Mouse (Mus musculus) G1E (cell line): ENCODE measurements around the gene Rbx1. TPM values are rescaled to one million over a fixed set of nuclear protein-coding genes. Genes with fewer than 3 reads are reported as not detected.
"Not testable (repeated sequence)": the region's sequence is repeated elsewhere in the genome, so short reads cannot be mapped to it uniquely, and the experiment has no call there.

ENCODE experiments used
- ATAC-seq: 2 replicates; pipeline ENCODE4 v1.8.0; 2016; ENCODE audit warnings: mild to moderate bottlenecking; ENCODE audit not compliant: insufficient number of reproducible peaks, poor library complexity, low FRiP score, severe bottlenecking; ENCODE audit errors: extremely low read depth
- DNase-seq: peaks from one replicate; pipeline ENCODE4 v3.0.0; 2012; ENCODE audit warnings: low spot score
- H3K27me3 ChIP-seq: 2 replicates; pipeline ENCODE4 v1.6.1; 2012; ENCODE audit warnings: mild to moderate bottlenecking, low read length, inconsistent platforms; ENCODE audit not compliant: insufficient read depth
- H3K36me3 ChIP-seq: replicated peaks from 2 replicates; pipeline ENCODE3; 2012; ENCODE audit warnings: mild to moderate bottlenecking, inconsistent platforms
- H3K4me1 ChIP-seq: 2 replicates; pipeline ENCODE4 v1.6.1; 2012; ENCODE audit warnings: low read depth, low read length, inconsistent platforms, mixed read lengths; ENCODE audit not compliant: insufficient read depth
- H3K4me3 ChIP-seq: 2 replicates; pipeline ENCODE4 v1.5.1; 2012; ENCODE audit warnings: low read depth, mild to moderate bottlenecking, inconsistent platforms, low read length, moderate library complexity, mixed read lengths
- H3K9me3 ChIP-seq: replicated peaks from 2 replicates; pipeline ENCODE4 v1.6.1; 2012; ENCODE audit warnings: inconsistent platforms
- CTCF ChIP-seq: IDR thresholded peaks from 2 replicates; pipeline ENCODE4 v1.5.1; 2012; ENCODE audit warnings: low read depth, low read length, inconsistent platforms, mixed read lengths
- GATA1 ChIP-seq: IDR thresholded peaks from 2 replicates; pipeline ENCODE4 v1.6.1; 2012; ENCODE audit warnings: borderline replicate concordance, low read length, inconsistent platforms, mixed read lengths
- GATA2 ChIP-seq: IDR thresholded peaks from 2 replicates; pipeline ENCODE4 v1.6.1; 2012; ENCODE audit warnings: low read depth, low read length, inconsistent platforms, borderline replicate concordance
- POLR2AphosphoS5 ChIP-seq: IDR thresholded peaks from 2 replicates; pipeline ENCODE4 v1.6.1; 2012; ENCODE audit warnings: low read depth, low read length, inconsistent platforms; ENCODE audit not compliant: insufficient replicate concordance
- TAL1 ChIP-seq: conservative IDR thresholded peaks from 2 replicates; pipeline ENCODE4 v1.6.1; 2012; ENCODE audit warnings: low read depth, low read length, inconsistent platforms, mixed read lengths
- polyA plus RNA-seq: library from polyadenylated mRNA; stranded (reverse); fragments of >175 nt; gene quantifications from 2 replicates; pipeline ENCODE4 v1.2.3, GENCODE M21; 2012
- total RNA-seq, 2 experiments: library from RNA; stranded (forward) in 1 of 2; stranded (reverse) in 1 of 2; fragments of 200-1000 nt in 1 of 2; fragments of >200 nt in 1 of 2; fragmentation: Nextera tagmentation in 1 of 2; gene quantifications; 2 replicates each; pipeline ENCODE4 v1.2.3; 2014 to 2017

Gene Rbx1
- 63.2 and 73.1 TPM in 2 replicates for total RNA-seq (2014; fragmentation: Nextera tagmentation)
- 358 and 361 TPM in 2 replicates for total RNA-seq (2017)
- polyA plus RNA-seq: 23.6 and 76.8 TPM in 2 replicates

DNA sequence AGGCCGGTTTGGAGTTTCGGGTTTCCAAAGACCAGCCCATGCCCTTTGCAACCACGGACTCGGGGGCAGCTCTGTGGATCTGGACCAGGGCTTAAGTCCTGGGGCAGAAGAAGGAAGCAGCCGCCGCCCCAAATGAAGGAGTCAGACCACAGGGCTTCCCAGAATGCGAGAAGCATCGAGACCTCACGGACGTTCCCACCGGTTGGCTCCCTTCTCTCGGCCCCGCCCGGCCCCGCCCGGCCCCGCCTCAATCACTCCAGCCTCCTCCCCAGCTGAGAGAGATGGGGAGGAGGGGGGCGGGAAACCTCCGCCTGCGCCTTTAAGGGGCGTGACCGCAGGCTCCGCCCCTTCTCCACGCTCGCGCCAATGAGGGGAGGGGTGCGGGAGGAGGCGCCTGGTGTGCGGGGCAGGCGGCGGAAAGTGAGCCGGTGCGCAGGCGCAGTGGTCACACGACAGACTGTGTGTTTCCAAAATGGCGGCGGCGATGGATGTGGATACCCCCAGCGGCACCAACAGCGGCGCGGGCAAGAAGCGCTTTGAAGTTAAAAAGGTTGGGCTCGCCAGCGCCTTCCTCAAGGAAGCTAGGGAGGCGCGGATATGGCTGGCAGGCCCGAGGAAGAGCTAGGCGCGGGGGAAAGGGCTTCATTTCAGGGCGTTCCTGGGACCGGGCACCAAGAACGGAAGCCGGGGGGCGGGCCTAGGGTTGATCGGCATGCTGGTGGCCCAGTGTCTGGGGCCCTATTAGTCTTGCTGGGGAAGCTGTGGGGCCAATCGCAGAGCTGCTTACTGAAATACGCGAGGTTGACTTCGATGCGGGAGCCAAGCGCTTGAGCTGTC, at the start of gene Rbx1:
Gene Rbx1, plus strand, starts transcription at position 396 of the 837 bp plus-strand sequence.
- Histone ChIP-seq H3K9me3 (peaks cover 11% of the 10 kb centered on the region), H3K4me1 (peaks cover 24% of the 10 kb centered on the region), H3K36me3 (peaks cover 39% of the 10 kb centered on the region), H3K27me3 (no peaks in the 10 kb centered on the region), H3K4me3 (peak within 1 kb of the TSS; percentile 75)
- ATAC-seq (peak; percentile 84), DNase-seq (peak; percentile 90)
- TF ChIP-seq CTCF: no peak

DNA sequence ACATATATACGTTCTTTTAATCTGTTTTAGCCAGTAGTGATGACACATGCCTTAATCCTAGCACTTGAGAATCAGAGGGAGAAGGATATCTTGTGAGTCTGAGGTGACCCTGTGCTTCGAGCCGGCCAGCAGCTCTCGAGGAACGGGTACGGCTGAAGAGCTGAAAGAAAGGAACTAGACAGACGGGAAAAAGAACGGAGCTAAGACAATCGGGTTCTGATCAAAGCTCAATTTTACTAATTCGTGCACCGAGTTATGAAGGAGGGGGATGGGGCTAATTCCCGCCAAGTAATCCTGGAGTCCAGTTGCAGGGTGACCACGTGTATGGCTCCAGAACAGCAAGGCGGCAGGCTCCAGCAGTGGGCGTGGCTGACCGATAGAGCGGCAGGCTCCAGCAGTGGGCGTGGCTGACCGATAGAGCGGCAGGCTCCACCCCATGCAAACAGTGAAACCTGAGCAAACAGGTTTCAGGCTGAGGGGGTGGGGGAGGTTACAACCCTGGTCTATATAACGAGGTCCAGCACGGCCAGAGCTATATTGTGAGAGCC, 49.3 kb upstream of the Rbx1 start:
- not testable (repeated sequence) for H3K9me3 ChIP-seq, ATAC-seq, H3K27me3 ChIP-seq, DNase-seq
- Histone ChIP-seq H3K36me3 (peaks cover 53% of the 10 kb centered on the region), H3K4me3 (peak overlapping the region; percentile 44; the same call in 1 of the 2 replicates), H3K4me1 (peaks cover 18% of the 10 kb centered on the region)

DNA sequence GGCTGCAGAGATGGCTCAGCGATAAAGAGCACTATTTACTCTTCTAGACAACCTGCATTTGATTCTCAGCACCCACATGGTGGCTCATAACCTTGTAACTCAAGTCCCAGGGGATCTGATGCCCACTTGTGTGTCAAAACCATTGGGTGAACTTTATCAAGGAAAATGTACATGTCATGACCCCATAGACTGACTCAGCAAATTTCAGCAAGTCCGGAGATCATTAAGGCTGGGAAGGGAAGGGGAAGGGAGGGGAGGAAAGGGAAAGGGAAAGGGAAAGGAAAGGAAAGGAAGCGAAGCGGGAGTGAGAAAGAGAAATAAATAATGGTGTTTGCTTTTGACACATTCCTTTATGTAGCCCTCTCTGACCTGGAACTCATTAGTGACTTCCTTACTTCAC, 48.0 kb upstream of the Rbx1 start:
- no peaks in the 10 kb centered on the region for H3K9me3 ChIP-seq
- H3K4me3 ChIP-seq: no peak overlapping the region
- DNase-seq (no peak), ATAC-seq (no peak)
- H3K4me1 ChIP-seq: peaks cover 19% of the 10 kb centered on the region
- H3K36me3 ChIP-seq: peaks cover 53% of the 10 kb centered on the region
- no peaks in the 10 kb centered on the region for H3K27me3 ChIP-seq
- TF ChIP-seq CTCF: no peak
- no peak for TF ChIP-seq TAL1
- TF ChIP-seq POLR2AphosphoS5: no peak
- TF ChIP-seq GATA2: no peak
- no peak for TF ChIP-seq GATA1

DNA sequence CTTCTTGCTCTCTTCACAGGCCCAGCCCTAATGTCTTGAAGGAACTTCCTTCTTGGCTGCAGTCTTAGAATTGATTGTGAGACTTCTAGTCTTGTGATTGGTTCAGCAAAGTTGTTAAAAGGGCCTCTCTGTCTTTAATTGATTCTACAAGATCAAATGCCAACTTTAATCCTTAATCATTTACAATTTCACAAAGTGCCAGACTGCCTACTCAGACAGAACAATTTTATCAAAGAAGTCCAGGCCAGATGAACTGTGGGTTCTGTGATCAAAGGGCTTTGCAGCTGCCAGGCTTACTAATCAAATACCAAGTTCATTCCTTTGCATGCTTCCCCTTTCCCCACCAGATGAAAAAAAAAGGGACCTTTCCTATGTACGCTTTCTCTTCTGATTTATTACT, 44.6 kb upstream of the Rbx1 start:
- ATAC-seq (no peak), DNase-seq (no peak)
- Histone ChIP-seq H3K36me3 (peaks cover 47% of the 10 kb centered on the region), H3K27me3 (no peaks in the 10 kb centered on the region), H3K9me3 (no peaks in the 10 kb centered on the region), H3K4me1 (peaks cover 18% of the 10 kb centered on the region), H3K4me3 (no peak overlapping the region)
- TF ChIP-seq GATA2: no peak
- TF ChIP-seq GATA1: no peak
- TF ChIP-seq TAL1: no peak
- TF ChIP-seq CTCF: no peak
- no peak for TF ChIP-seq POLR2AphosphoS5

DNA sequence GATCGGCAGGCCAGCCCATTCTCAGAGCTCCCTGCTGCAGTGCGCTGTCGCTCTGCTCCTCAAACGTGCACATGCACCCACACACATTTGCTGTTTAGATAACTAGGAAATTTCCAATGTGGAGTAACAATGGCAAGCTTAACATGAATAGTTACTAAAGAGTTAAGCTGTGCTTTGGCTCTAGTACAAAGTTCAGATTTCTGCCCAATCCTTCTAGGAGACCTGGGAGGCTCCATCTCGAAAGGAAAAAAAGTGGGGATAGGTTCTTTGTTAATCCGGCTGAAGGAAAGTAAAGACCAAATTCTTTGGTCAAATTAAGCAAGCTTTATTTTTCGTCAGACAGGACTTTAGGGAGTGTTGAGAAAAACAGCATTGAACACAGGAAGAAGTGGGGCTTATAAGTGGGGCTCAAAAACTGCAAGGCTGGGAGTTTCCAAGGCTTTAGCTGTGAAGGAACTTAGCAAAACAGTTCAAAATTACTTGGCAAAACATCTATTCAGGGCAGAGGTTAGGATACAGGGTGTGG, 43.9 kb upstream of the Rbx1 start:
- H3K4me3 ChIP-seq: no peak overlapping the region
- no peak for ATAC-seq
- peaks cover 48% of the 10 kb centered on the region for H3K36me3 ChIP-seq
- H3K27me3 ChIP-seq: no peaks in the 10 kb centered on the region
- TF ChIP-seq GATA1 (no peak), CTCF (no peak), GATA2 (no peak)
- H3K4me1 ChIP-seq: peaks cover 11% of the 10 kb centered on the region; the same call in 1 of the 2 replicates
- no peak for DNase-seq
- no peaks in the 10 kb centered on the region for H3K9me3 ChIP-seq

DNA sequence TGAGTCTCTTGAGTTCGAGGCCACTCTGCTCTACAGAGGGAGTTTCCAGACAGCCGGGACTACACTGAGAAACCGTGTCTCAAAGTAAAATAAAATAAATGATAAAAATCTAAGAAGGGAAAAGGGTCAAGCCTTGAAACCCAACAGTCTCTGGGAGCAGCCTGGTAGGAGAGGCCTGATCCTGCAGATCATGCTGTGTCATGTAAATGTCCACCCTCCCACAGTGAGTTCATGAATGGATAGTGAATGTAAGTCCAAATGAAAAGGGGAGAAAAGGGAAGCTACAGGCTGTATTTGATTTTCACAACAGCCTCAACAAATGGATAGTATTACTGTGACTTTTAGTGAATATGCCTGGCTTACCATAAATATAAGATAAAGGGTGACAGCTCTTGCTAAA, 40.8 kb upstream of the Rbx1 start:
- no peak for ATAC-seq
- TF ChIP-seq GATA1 (no peak), TAL1 (no peak), POLR2AphosphoS5 (no peak), GATA2 (no peak), CTCF (no peak)

More for the DNA sequence above, 40.8 kb upstream of the Rbx1 start:
- Histone ChIP-seq H3K9me3 (no peaks in the 10 kb centered on the region), H3K36me3 (peaks cover 56% of the 10 kb centered on the region), H3K27me3 (no peaks in the 10 kb centered on the region), H3K4me3 (no peak overlapping the region), H3K4me1 (peaks cover 6% of the 10 kb centered on the region; the same call in 1 of the 2 replicates)
- no peak for DNase-seq
